Mouse (Mus musculus) cerebellum, adult 18-20 months (tissue): ENCODE measurements around the gene Coro2b.

Experiments used
- DNase-seq, 2 experiments: peaks; one replicate each; pipeline ENCODE4 v3.0.0; 2021

Gene Coro2b

DNA sequence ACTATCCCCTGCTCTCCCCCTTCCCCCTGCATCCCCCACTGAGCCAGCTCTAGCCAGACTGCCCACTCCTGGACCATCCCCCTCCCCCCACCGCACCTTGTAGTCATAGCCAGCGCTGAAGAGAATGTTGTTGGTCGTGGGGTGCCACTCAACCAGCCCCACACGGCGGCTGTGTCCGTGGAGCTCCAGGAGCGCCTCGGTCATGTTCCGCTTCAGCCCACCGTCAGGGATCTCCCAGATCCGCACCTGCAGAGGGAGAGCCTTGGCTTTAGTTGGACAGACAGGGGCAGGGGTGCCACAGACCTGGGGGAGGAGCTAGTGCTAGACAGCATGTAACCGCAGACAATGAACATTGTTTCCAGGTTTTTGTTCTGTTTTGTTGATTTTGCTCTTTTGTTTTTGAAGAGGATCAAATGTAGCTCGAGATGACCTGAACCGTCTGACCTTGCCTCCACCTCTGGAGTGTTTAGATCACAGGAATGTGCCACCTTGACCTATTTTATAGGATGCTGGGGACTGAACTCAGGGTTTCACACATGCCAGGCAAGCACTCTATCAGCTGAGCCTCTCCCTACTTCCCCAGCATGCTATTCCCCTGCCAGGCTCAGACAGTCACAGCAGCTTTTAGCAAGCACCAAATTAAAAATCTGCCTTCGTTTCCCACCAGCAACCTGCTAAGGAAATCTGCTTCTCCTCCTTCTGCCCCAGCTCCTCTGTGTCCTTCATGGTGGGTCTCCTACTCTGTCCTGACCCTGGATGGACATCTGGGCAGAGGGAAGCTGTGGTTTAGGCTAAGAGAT lies 104.4 kb downstream of the Coro2b start:
- peak in 1 of 2 experiments; percentile 21 for DNase-seq

DNA sequence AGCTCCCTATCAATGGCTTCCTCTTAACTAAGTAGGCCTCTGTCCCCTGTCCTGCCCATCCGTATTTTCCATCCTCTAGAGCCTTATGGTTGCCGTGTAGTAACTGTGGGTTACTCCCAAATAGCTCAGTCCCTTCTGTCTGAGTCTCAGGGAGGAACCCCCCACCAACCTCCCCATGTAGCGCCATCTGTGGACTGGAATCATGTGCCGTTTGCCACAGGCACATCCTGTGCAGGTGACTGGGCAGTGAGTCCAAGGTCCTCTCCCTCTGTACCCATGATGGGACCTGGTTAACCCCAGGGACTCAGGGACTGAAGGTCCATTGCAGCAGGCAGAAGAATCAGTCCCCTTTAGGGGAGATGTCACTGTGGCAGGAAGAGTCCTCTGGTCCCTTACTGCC lies 106.1 kb downstream of the Coro2b start:
- DNase-seq, result peak in 1 of 2 experiments; percentile 44

DNA sequence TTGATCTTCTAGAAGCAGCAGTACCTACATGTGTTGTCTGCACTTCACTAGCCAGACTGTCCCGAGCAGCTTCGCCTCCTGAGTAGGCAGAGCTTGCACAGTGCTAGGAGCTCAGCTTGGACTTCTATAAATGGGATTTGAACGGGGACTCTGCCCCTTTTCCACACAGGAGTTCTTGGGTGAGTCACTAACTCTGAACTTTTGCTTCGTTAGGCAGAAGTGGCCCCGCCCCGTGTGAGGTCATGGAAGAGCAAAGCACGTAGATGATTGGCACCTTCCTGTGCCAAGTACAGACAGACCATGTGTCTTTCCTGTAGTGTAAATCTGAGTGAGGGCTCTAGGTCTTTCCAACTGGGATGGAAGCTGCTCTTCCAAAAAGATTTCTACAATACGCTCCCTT lies 109.8 kb downstream of the Coro2b start:
- peak; percentile 24 to 29 for DNase-seq

DNA sequence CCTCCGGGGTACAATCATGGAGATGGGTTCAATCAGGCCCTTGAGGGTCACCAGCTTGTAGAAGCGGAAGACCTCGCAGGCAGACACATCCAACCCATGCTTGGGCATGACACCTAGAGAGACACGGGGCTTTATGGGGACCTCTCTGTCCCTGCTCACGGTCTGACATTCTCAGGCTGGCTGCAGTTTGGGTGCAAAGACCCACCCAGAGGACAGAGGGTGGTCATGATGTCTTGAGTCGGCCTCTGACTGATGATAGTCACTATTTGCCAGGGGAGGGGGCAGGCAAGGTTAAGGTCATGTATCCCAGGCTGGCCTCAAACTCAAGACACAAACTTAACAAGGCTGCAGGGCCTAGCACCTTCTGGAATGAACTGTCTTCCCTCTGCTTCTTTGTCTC lies 110.3 kb downstream of the Coro2b start:
- DNase-seq, result peak in 1 of 2 experiments; percentile 10

DNA sequence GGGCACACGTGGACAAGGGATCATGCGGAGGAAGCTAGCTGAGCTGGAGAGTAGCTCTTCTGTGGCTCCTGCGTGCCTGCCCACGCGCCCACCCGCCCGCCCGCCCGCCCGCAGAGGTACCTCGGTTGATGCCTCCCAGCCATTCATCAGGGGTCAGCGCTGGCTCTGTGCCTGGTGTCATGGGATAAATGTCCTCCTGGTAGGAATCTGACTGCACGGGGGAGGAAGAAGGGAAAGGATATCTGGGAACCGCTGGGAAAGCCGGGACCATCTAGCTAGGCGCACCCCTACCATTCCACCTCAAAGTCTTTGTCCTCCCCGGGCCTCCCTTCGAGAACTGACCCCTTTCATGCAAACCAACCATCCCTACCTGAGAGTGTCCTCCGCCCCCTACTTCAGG lies 110.8 kb downstream of the Coro2b start:
- DNase-seq, result peak in 1 of 2 experiments; percentile 26

DNA sequence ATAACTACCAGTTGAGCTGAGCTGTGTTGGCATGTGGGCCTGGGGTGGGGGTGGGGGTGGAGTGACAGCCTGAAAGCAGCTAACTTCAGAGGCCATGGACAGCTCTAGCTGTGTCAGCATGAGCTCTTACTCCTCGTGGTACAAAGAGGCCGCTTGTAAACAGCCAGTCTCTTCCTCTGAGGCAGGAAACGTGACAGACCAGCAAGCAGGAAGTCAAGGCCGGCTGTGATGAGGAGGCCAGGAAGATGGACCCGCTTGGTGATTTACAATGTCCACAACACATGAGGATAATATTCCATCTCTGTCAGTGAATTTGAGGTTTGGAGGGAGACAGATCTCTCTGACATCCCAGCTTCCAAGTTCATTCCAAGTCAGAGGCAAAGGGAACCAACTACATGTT lies 111.6 kb downstream of the Coro2b start:
- no peak for DNase-seq

DNA sequence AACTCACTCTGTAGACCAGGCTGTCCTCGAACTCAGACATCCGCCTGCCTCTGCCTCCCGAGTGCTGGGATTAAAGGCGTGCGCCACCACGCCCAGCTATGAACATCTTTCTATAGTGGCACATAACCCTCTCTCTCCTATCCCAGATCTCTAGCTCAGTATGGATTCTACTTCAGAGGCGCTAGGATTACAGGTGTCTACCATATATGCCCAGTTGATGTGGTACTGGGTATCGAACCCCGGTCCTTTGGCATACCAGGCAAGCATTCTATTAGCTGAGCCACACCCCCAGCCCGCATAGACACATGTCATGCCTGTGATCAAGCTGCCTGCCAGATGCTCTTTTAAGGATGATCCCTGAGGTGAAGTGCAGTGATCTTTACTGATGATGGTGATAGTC lies 113.0 kb downstream of the Coro2b start:
- DNase-seq, result peak in 1 of 2 experiments; percentile 17

DNA sequence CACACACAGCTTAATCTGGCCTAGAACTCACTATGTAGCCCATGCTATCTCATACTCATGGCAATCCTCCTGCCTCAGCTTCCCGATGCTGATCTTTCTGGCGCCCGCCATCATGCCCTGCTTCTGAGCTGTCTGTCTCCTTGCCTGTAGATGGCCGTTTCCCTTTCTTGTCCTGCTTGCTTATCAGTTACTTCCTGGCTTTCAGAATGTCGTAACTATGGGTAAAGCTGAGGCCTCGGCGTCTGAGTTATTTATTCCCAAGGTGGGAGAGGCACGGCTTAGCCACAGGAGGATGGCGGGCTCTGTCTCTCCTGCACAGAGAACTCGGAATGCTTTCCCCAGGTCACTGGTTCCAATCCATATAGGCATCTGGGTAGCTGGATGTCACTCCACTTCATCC lies 113.9 kb downstream of the Coro2b start:
- peak in 1 of 2 experiments; percentile 13 for DNase-seq

DNA sequence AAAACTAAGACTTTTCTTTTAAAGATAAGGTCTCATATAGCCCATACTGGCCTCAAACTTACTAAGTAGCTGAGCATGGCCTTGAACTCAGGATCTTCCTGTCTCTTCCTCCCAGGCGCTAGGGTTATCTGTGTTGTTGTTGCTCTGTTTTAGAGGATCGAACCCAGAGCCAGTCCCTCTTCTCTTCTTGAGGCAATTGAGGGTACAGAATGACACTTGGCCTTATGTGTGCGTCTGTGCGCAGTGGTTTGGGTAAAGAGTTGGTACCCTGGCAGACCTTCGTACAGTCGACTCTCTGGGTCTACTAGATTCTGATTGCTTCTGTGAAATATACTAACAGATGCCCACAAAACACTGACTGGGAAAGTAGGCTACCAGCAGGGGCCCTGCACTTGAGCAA lies 114.9 kb downstream of the Coro2b start:
- DNase-seq, result peak in 1 of 2 experiments; percentile 14

DNA sequence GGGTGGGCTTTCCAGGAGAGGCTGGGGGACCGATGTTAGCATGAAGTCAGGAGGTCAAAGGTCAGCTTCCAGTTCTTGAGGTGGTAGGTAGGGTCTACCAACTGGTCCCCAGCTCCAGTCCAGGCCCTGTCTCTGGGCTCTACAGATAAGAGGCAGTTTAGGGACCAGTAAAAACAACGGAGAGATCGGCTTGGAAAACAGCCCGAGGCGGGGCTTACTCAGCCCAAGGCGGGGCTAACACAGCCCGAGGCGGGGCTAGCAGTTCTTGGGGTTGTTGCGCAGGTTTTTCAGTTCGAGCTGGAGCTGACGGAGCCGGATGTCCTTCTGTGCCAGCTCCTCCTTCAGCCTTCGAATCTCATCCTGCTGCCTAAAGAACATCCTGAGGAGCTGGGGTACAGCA lies 115.8 kb downstream of the Coro2b start:
- DNase-seq, result peak; percentile 77 to 80

DNA sequence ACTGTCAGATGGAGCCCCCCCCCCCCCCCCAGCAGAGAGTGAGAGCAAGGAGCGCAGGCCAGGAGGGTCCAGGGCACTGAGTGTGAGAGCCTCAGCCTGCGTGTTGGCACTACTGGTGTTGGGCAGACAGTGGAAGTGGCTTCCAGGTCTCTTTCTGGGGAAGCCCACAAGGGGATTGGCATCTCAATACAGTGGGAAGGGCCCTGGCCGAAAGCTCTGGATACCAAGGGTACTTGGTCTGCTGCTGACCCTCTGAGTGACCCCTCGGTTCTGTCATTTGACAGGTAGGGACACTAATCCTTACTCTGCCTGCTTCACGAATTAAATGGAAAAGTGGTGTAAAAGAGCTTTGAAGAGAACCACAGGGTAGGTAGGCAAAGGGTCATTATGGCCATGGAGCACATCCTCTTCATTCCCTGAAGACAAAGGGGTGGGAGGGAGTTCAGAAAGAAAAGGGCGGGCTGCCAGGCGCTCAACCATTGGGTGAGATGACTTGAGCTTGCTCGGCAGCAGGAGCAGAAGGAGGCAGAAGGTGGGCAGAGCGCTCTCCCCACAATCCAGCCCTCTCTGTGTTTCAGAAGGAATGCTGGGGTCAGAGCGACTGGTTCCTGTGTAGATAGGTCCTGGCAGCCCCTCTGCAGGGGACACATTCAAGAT lies 116.5 kb downstream of the Coro2b start:
- peak; percentile 54 for DNase-seq

DNA sequence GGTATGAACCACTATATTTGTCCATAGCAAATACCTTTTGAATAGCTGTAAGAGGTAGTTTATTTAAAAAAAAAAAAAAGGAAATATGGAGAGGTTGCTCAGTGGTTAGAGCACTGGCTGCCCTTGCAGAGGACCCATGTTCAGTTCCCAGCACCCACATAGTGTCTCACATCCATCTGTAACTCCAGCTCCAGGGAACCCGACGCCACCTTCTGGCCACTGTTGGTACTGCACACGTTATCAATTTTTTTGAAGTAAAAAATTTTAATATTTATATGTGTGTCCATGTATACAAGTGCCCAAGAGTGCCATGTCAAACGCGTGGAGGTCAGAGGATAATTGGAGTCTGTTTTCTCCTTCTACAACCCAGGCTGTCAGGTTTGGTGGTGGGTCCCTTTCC lies 118.1 kb downstream of the Coro2b start:
- no peak for DNase-seq

DNA sequence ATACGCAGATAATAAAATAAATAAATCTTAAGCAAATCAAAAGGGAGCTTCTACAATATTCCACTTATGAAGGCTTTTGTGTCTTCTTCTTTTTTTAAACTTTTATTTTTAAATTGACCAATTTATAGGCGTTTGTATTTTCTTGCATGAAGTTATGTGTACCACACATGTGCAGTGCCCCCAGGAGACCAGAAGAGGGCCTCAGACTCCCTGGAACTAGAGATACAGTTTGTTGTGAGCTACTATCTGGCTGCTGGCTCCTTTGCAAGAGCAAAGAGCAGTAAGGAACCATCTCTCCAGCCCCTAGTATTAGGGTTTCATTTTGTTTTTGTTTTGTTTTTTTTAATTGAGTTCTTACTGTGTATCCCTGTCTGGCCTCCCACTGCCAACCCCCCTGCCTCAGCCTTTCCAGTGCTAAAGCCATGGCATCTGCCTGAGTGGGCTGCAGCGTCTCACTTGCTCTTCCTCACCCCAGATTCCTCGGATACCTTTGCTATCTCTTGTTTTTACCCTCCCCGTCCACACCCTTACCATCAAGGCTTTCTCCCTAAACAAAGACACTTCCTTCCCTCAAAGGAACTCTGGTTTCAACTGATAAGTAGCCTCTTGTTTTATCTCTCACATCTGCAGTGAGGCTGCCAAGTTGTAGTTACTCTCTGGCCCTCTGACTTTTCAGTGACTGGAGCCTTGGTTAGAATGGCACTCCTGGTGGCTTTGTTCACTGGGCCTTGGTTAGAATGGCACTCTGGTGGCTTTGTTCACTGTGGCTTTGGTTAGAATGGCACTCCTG lies 129.3 kb downstream of the Coro2b start:
- DNase-seq, result no peak

DNA sequence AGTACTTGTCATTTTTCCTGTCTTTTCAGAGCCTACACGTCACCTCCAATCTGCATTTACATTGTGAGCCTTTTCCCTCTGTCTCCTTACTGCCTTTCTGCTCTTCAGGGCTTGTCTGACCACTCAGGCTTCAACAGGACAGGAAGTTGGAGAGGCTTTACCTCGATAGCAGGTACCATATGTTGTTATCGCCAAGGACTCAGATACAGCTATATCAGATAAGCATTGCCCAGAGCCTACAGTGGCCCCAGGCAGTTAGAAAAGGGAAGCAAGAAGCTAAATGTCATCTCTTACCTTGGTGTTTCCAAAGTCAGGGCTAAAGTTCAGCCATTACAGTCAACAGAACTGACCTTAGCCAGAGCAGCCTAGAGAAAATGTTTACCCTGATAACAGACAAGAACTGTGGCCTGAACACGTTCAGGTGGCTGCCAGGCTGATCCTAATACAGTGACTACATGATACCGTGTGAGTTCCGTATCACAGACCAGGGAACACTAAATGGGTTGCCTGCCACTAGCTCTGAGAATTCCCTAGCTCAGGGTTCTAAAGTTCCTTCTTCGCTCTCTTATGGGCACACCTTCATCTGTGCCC lies 130.3 kb downstream of the Coro2b start:
- no peak for DNase-seq

DNA sequence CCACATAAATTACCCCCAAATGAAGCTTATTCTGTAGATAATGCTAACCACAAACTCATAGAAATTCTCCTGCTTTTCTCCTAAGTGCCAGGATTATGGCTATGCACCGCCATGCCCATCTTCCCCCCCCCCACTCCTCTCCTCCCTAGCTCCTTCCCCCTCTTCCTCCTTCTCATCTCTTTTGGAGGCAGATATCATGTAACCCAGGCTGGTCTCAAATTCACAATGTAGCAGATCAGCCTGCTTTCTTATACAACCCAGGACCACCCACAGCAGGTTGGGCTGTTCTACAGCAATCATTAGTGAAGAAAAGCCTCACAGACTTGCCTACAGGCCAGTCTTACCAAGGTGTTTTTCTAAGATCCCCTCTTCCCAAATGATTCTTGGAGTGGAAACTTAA lies 135.3 kb downstream of the Coro2b start:
- no peak for DNase-seq

DNA sequence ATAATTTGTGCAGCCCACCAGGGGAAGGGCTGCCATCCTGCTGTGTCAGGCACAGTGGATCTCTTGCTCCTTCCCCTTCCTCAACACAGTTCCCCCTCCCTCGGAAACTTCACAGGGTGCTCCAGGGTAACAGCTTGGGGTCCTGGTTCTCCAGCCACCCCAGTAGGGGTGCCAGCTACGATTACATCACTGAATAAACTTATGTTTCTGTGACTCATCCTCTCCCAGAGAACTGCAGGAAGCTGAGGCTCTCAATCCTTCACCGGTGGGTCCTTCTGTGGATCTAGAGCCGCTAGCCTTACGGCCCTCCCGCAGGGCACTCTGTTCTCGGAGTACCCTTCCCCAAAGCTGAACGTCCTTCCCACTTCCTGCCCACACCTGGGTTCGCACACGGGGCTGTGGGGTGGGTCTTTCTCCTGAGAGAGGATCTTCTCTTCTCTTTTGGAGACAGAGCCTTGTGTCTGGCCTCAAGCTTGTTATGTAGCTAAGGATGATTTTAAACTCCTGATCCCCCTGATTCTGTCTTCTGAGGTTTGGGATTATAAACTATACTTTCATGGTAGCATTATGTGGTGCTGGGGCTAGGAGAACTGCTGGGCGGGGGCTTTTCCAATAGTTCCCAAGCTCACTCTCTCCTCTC lies 136.2 kb downstream of the Coro2b start:
- DNase-seq, result no peak

DNA sequence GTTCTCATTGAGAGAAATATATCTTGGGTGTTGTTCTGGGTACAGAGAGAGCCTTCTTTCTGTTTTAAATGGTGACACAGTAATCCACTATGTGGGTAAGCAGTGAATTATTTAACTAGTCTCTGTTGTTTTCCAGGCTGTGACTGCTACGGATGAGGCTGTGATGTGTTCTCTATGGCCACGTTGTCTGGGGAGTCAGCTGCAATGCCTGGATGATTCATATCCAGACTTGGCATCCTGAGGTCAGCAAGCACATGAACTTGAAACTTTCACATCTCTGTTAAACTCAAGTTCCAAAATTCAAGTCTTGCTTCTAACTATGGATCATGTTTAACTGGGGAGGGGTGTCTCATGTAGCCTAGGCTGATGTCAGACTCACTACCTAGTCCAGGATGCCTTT lies 142.7 kb downstream of the Coro2b start:
- DNase-seq, result no peak

DNA sequence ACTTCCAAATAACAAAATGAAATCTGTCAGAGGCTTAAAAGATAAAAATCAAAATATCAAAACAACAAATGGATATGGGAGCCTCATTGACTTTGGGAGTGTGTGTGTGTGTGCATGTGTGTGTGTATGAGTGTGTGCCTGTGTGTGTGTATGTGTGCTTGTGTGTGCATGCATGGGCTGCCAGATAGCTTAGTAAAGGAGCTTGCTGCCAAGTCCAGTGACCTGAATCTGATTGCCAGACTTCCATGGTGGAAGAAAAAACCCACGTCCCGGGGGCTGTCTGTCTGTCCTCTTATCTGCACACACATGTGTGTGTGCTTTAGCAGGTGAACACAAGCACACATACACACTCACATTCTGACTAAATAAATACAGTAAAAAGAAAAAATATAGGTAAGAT lies 143.3 kb downstream of the Coro2b start:
- no peak for DNase-seq

DNA sequence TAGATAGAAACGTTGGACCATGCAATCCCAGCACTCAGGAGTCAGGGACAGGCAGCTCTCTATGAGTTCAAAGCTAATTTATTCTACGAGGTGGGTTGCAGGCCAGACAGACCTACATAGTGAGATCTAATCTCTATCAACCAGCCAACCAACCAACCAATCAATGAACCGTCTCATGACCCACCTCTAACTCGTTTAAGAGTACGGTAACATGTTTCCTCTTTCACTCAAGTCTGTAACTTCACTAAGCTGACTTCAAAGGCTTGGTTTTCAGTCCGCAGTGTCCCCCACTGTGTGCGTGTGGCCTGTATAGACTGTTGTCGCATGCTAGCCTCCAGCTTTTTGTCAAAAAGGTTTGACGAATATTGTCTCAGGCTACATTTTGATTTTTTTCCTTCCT lies 147.1 kb downstream of the Coro2b start:
- DNase-seq, result no peak

DNA sequence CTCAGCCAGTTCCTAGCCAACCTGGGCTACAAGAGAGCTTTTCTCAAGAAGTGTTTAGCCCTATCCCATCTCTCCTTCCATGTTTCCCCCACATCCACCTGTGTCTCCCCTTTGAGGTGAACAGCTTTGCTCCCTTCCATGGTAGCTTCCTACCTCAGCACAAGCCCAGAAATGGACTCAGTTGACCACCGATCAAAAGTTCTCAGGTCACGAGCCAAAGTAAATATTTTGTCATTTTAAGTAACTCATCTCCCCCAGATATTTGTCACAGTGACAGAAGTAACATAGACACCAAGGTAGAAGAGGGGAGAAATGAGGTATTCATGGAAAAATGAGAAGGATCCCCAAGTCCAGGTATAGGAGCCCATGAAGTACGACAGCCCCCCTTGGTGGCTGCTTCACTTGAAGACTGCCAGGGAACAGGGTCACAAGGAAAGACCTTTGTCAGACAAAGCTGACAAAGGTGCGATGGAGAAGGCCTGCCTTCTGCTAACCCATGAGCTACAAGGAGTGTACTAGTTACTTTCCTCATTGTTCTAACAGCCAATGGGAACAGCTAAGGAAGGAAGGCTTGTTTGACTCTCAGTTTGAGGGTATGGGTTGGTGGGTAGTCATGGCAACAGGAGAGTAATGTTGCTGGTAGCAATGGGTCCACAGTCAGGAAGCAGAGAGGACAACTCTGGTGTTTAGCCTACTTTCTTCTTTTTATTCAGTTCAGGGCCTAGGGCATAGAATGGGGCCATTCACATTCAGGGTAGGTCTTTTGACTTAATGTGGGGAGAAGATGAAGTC lies 150.9 kb downstream of the Coro2b start:
- no peak for DNase-seq

DNA sequence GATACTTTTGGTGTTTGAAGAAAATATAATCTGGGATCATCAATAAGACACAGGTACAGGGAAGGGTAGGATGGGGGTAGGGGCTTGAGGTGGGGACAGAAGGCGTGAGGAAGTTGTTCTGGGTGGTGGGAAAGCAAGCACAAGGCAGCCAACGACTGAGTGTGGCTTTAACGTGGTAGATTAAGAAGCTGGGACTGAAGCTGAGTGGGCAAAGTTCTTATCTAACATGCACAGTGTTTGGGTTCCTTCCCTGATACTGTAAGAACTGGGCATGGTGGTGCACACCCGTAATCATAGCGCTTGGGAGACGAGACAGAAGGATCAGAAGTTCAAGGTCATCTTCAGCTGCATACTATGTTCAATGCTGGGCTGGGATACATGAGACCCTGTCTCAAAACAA lies 151.8 kb downstream of the Coro2b start:
- no peak for DNase-seq

DNA sequence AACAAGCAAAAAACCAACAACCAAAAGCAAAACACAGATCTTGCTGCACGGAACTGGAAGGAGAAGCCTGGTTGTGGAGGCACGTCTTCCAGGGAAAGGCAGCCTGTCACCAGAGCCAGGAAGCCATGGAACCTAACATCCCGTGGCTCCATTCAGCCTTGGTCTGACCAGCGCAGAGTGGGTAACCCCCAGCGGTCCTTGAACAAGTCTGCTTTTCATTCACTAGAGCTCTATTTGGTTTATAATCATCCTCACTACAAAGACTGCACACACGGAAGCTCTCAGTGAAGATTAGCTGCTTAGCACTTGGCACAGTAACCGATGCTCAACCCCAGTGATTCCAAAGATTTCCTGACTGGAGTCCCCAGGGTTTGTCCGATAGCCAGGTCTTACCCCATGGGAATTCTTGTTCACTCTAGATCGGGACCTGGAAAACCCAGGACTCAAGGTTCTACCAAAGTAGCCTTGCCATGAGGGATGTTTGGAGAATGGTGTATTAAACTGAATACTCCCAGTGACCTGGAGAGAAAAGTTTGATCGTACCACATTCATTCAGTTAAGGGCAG lies 154.2 kb downstream of the Coro2b start:
- no peak for DNase-seq
